Mouse (Mus musculus) lung, postnatal 10 days (tissue): ENCODE results near the gene Ncl.
A peak's percentile ranks its signal among the peaks of the same experiment; 100 is the strongest.

ENCODE experiments used
- DNase-seq: peaks from one replicate; pipeline ENCODE4 v3.0.0; 2021

Ncl gene

DNA sequence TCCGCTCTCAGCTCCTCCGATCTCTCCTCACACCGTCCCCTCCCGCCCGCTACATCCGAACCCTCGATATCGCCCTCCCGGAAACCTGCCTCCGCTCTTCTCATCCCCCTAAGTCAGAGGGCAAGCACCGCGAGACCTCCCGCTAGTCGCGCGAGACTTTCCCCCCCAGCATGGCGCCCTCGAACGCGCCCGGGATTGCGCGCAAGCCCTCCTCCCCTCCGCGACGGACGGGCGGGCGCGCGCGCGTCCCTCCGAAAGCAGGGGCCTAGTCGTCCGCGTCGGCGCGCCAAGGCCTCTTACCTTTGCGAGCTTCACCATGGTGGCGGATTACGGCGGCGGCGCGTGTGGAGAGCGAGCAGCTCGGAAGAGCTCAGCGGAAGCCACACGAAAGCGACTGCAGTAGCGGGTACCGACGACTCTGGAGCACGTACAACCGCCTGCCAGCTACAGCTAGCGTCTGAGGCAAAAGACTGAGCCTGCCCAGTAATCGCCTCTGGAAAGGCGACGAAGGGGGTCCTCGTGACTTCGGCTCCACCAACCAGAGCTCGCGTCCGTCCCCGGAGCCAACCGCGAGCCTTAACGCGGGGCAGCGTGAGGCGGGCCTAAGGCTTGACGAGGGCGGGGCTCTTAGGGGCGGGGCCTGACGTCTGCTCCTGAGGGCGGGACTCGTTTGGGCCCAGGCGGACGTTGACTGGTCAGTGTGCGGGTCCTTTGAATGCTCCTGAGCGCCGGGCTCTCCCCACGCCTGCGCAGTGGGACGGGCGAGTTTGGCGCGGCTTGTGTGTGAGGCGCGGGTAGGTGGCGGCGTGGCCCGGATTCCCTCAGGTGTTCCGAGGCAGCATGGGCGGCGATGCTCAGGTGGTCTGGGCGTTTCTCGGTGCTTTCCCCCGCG lies at the start of gene Ncl:
Gene Ncl (minus strand): TSS at position 495 of the 892 bp plus-strand sequence.
- peak; percentile 99 for DNase-seq

DNA sequence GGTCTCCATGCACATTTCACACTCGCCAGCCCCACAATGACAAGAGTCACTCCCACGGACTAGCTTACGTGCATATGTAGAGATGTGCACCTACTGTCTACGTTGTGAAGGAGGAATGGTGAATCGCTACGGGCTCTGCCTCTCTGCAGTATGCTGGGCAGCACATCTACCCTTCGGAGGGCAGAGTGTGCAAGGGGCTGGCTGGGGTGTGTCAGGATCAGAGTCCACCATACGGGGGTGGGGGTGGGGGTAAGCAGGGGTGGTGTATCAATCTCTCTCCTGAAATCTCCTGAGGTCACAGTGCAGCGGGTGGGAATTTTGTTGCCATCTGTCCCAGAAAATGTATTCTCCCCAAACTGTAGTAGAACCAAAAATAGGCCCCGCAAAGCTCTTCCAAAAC lies 49.3 kb upstream of the Ncl start:
- DNase-seq = no peak

DNA sequence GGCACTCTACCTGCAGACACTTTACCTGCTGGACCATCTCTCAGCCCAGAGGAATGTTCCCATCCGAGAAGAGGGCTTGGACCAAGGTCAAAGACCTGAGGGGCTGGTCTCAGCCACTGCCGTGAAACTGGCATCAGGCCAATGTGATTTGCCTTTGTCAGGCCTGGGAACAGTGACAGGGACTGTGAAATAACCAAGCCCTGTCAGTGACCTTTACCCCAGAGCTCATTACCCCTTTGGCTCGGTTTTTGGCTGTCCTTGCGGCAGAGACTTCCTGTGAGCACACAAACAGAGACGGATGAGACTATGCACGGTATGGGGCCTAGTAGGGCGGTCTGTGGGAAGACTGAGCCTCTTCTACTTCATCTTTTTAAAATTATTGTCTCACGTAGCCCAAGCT lies 47.7 kb upstream of the Ncl start:
- peak; percentile 66 for DNase-seq

DNA sequence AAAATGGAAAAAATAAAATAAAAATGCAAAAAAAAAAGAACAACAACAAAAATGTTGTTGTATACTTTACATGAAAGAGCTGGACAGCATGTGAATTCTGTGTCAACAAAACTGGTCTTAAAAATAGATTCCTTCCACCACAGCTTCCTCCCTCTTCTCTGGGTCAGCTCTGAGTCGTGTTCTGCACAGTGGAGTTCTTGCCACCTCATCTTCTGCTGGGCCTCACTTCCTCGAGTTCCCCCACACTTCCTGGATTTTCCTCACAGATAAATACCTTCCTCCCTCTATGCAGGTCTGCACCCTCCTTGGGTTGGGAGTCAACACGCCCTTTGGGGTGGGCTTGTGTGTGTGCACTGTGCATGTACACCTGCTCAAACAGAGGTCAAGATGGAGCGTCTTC lies 47.1 kb upstream of the Ncl start:
- DNase-seq = peak; percentile 23

DNA sequence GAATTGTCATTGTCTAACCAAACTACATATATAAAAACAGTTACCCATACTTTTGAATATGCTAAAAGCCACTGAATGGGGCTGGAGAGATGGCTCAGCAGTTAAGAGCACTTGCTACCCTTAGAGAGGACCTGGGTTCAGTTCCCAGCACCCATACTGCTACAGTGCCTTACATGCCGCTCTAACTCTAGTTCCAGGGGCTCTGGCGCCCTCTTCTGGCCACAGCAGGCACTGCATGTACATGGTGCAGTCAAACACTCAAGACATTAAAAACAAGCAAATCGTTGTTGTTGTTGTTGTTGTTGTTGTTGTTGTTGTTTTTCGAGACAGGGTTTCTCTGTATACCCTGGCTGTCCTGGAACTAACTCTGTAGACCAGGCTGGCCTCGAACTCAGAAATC lies 45.6 kb upstream of the Ncl start:
- peak; percentile 41 for DNase-seq

DNA sequence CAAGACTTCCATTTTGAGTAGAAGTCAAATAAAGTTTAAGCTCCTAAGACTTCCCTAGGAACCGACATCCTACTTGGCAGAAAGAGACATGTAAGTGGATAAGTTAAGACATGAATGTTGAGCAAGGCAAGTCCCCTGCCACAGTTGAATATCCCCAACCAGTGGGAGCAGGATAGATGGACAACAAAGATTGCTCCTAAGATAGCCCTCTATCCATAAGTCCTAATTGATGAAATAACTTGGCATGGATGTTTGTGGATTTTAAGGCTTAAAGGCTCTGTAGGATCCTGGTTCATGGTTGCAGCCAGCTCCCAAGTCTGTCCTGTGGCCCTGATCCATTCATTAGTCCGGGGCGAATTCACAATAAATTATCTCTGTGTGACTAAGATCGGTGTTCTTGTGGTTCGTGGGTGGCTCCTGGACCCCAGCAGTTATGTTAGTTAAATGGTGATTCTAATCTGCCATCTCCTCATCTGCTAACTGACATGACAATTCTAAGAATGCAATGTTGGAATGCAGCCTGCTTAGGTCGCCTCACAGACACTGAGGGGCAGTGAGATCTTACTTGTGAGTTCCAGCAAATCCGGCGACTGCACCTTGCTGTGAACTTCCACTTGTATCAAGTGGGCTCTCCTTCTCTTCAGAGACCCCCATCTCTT lies 41.0 kb upstream of the Ncl start:
- no peak for DNase-seq

DNA sequence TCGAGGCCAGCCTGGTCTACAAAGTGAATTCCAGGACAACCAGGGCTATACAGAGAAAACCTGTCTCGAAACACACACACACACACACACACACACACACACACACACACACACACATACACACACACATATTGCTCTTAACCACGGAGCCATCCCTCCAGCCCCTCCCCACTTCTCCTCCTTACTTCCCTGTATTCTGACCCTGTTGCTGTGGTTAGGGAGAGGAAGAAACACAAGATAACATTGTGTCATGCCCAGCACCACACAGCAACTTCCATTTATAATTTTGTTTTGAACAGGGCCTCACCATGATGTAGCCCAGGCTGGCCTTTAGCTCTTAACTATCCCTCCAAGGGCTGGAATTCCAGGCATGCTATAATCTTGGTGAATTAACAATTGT lies 40.1 kb upstream of the Ncl start:
- no peak for DNase-seq

DNA sequence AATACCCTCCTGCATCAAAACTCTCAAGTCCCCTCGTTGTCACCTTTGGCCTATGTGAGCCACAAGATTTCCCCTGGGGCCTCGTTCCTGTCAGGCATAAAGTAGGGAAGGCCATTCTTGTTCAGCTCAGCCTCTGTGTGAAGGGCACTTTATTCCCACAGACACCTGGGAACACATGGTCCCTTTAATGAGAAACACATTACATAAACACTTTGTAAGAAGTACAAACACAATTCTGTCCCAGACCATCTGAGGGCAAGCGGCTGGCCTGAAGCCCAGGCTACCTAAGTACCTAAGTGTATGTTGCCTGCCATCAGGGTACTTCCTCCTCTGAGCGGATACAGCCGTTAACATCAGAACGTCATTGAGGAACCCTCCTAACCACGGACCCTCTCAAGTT lies 39.0 kb upstream of the Ncl start:
- peak; percentile 34 for DNase-seq

DNA sequence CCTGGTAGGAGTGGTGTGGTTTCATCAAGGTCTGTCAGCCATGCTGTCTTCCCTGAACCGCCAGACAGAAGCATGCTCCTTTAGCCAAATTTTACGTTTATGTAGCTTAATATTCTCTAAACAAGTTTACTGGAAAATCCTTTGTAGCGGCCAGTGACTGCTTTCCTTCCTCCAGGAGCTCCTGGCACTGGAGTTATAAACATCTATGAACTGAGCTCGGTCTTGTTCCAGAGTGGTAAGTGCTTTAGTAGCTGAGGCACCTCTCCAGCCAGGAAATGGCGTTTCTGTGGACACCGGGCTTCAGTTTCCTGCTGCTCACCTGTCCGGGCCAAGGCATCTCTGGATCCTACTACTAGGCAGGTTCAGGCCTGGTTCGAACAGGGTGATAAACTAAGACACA lies 38.4 kb upstream of the Ncl start:
- peak; percentile 60 for DNase-seq

DNA sequence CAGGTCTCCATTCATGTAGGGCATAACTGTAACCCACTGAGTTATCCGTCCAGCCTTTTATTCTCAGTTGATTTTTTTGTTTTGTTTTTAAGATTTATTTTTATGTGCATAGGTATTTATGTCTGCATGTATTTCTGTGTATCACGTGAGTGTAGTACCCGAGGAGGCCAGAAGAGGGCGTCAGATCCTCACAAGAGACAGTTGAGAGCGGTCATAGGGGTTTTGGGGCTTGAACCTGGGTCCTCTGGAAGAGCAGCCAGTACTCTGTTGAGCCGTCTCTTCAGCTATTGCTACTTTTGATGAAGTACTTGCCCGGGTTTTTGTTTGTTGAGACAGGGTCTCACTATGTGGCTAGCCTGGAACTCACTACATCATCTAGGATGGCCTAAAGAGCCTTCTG lies 36.7 kb upstream of the Ncl start:
- DNase-seq = no peak

DNA sequence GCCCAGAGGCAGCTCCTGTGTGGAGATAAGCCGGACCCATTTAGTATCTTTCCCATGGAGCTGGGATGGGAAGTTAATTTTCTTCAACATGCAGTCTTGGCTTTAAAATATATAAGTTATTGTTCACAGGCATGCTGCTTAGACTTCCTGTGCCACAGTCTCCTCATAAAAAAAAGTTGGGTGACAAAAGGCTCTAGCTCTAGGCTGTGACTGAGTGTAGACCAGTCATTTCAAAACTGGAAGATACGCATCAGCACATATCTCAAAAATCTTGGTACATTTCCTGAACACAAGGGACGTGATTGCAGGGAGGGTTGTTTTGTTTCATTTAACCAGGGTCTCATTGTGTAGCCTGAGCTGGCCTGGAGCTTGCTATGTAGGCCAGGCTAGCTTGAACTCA lies 35.0 kb upstream of the Ncl start:
- DNase-seq = no peak

DNA sequence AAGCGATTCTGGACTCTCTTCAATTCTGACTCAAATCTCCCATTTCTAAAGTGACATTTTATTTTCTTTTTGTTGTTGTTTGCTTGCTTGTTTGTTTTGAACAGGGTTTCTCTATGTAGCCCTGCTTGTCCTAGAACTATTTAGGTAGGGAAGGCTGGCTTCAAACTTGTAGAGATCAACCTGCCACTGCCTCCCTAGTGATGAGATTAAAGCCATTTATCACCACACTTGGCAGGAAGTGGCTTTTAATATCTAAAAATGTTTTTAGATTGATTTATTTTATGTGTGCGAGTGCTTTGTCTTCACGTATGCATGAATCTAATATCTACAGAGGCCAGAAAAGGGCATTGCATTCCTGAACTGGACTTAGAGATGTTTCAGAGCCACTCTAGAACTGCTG lies 34.0 kb upstream of the Ncl start:
- DNase-seq = no peak

DNA sequence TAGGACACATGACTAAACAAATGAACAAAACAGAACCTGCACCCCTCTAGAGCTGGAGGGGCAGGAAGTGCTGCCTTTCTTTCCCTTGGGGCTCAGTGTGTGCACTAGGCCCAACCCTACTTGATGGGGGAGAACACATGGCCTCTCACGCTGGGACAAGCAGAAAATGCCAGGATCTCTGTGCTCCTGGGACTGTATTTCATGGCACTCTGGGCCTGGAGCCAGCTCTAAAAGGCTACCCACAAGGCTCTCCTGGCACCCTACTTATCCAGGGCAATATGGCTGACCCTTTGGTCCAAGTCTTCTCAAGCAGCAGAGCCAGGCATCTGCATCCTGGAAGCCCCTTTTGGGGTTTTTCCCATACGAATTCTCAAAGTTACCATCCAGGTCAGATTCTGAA lies 32.2 kb upstream of the Ncl start:
- no peak for DNase-seq

DNA sequence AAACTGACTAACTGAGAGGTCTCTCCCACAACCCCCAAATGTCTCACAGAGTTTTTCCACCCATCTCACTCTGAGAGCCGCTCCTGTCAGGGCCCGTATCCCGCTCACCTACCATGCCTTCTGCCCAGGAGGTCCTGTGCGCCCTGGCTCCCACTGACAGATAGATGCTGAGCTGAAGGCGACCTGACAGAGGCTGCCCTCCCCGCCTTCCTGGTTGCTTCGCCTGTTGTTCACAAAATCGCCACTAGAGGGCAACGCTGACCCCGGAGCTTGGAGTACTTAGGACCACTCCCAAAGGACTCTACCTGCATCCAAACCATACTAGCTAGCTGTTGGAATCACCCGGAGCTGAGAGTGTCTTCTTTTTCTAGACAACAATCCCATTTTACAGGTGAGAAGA lies 30.0 kb upstream of the Ncl start:
- DNase-seq = peak; percentile 81

DNA sequence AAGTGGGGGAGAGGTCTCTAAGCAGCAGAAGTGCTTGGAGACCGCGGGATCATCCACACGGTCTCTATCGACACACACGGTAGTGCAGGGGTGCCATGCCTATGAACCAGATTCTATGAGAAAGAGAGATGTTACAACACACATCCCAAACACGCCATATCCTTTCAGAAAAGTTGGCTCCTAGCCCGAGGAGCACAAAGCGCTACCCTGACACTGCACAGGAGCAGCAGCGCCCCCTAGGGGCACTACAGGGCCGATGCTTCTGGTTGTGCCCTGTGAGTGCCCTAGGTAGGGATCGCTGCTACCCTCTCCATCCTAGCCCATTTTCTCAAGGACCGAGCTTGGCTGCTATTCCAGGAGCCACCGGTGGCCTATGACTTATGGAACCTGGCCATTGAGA lies 21.8 kb upstream of the Ncl start:
- peak; percentile 82 for DNase-seq

DNA sequence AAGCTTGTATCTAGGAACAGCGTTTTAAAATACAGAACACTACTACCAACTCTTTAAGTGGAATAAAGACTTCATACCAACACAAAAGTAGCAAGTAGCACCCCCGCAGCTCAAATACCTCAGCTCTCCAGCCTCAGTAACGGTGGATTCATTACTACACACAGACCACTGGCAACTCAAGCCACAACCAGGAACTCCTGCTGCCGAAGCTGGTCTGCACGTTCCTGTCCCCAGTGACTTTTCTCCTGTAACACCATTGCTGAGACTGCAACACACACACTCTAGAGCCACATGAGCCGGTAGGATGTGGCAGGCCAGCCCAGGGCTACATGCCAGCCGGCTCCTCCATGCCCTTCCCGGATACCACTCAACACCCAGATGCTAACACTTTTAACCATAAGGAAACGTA lies 20.0 kb upstream of the Ncl start:
- no peak for DNase-seq

DNA sequence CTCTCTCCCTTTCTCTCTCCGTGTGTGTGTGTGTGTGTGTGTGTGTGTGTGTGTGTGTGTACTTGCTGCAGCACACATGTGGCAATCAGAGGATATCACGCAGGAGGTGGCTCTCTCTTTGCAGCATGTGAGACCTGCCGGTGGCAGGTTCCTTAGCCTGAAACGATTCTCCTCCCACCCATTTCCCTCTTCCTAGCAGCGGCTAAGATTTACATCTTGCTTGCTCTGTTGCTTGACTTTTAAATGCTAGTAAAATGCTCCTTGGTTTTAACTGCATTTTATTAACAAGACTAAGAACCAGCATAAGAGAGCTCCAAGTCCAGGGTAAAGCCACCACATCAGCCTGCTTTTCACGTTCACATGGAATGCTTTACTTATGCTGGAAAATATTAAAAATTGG lies 19.5 kb upstream of the Ncl start:
- no peak for DNase-seq

DNA sequence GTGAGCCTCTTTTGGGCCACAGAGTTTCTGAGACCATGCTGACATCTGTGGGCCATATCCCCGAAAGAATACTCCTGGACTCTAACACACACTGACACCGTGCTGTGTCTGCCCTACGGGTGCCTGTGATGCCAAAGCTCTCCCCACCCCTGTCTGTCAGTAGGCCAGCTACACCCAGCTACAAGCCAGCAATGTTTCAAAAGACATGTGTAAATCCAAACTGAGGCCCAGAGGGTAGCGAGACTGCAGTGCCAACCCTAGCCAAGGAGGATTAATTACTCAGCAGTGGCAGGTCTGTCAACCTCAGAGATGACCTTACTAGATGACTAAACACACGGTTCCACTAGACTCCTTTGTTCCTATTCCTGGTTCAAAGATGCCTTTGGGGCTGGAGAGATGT lies 17.2 kb upstream of the Ncl start:
- no peak for DNase-seq

DNA sequence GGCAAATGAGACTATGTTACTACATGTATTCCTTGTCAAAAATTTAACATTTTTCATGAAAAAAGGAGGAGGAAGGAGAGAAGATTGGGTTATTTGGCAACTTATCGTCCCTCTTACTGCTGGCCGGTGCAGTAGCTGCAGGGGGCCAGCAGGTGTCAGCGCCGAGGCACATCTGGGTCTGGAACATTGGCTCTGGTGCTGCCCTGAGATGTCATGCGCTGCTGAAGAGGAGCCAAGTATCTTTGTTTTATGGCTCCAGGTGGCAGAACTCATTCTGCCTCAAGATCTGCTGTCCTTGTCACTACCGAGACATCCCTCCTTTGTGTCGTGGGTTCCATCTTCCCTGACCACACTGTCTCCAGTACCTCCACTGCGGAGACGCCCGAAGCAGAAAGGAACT lies 12.8 kb upstream of the Ncl start:
- peak; percentile 77 for DNase-seq

DNA sequence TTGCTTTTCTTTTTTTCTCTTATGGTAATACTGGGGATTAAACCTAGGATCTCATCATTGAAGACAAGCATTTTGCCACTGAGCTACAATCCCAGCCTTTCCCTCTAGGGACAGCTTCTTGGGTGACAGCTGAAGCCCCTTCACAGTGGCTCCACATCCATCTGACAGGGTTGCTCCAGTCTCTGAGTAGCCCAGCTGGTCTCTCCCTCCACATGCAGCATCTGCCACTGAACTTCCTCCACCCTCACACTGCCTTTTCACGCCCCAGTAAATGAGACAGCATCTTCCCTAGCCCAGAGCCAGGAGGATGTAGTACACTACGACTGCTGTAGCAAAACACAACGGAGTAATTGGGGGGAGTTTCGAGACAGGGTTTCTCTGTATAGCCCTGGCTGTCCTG lies 8.9 kb upstream of the Ncl start:
- no peak for DNase-seq

DNA sequence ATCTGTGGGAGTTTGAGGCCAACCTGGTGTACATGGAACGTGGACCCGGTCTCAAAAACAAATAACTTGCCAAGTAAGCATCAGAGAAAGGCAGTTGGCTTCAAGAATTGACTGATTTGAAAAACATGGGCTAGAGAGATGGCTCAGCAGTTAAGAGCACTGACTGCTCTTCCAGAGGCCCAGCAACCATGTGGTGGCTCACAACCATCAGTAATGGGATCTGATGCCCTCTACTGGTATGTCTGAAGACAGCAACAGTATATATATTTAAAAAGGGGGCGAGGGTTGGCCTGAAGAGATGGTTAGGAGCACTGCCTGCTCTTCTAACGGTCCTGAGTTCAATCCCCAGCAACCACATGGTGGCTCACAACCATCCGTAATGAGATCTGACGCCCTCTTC lies 4.5 kb upstream of the Ncl start:
- DNase-seq = peak; percentile 32

DNA sequence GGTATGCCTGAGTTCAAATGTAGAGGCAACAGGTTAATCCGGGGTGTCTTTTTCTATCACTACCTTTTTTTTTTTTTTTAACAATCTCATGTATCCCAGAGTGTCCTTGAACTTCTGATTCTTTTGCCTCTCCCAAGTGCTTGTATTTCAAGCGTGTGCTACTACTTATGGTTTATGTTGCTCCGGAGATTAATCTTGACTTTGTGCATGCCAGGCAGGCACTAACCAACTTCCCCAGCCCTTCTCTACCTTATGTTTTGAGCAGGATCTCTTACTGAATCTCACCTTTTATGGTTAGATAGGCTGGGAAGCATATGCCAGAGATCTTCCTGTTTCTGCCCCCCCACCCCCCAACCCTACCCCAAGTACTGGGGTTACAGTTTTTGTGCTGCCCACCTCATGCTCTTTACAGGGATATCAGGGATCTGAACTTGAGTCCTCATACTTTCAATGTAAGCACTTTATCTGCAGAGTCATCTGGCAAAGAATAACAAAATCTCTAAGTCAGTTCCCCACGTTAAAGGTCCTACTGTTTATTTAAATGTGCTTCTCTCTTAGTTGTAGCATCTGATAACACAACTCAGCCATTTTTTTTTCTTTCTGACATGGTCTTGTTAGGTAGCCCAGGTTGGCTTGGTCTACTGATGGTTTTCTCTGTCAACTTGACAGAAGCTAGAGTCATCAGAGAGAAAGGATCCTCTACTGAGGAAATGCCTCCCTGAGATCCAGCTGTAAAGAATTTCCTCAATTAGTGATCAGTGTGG lies 2.8 kb upstream of the Ncl start:
- DNase-seq = no peak

DNA sequence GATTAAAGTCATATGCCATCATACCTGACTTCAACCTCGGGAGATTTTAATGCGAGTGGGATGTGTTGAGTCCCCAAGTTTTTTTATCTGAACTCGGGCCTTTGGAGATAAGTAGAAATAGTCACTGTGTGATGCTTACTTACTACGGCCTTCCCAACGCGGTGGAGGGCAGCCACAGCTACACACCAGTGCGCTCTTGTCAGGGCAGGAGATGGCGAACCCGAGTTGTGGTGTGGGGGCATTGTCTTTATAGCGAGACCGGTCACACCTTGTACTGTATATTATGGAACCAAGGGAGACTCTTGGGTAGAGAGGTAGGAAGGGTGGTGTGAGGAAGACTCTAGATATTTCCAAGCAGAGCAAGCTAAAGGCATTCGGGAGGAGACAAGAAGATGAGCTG lies 1.2 kb upstream of the Ncl start:
- no peak for DNase-seq

DNA sequence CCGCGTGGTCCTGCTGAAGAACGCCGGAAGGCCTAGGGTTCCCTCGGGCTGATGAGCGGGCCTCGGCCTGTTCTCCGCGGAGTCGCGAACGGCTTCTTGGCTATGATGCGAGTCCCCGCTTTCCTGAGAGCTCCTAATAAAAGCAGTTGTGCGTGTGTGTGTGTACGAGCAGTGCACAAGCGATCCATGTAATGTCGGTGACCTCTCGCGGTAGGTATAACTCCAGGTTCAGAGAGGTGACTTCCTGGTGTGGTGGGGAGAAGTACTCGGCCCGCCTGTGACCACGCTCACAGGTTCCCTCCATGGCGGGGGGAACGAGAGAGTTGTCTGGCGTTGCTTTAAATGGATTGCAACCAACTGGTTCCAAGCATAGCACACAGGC lies 589 bp upstream of the Ncl start:
- no peak for DNase-seq
